Mouse (Mus musculus) erythroid progenitor cell, adult 5-6 weeks (primary cell): ENCODE data around the gene Srsf1. TPM values are rescaled to one million over a fixed set of nuclear protein-coding genes. Genes with fewer than 3 reads are reported as not detected.

Source experiments
- ATAC-seq: replicated peaks from 2 replicates; pipeline ENCODE4 v1.8.0; 2016; ENCODE audit warnings: moderate number of reproducible peaks, mild to moderate bottlenecking, moderate TSS enrichment, inconsistent platforms; ENCODE audit not compliant: poor library complexity, low FRiP score, severe bottlenecking
- total RNA-seq, 2 experiments: library from RNA; stranded (forward) in 1 of 2; stranded (reverse) in 1 of 2; fragments of 150-400 nt in 1 of 2; fragments of 186-747, 209-891 nt in 1 of 2; gene quantifications; 2 replicates each; pipeline versions ENCODE4 v1.2.3 to v1.2.4; 2015 to 2017; ENCODE audit warnings: low replicate concordance in 2 of 2

The Srsf1 gene
- total RNA-seq (2015; ENCODE audit: low replicate concordance) (312 and 323 TPM in 2 replicates), total RNA-seq (2017; ENCODE audit: low replicate concordance) (485 and 568 TPM in 2 replicates)

- peak; percentile 86 for ATAC-seq
Measured at GRCm38 (mm10) chr11:88046944-88047794, at the start of gene Srsf1. Gene Srsf1 (plus strand): TSS chr11:88047373.

GRCm38 (mm10) chr11:87999751-88000150 lies 47.4 kb upstream of the Srsf1 start:
- ATAC-seq, result no peak

- no peak for ATAC-seq
Measured at GRCm38 (mm10) chr11:88002738-88003137, 44.4 kb upstream of the Srsf1 start.

GRCm38 (mm10) chr11:88004123-88004522 lies 43.0 kb upstream of the Srsf1 start:
- 0 out of 2 replicates have a peak, but pooled peaks have one; percentile 30 for ATAC-seq

- no peak for ATAC-seq
Measured at GRCm38 (mm10) chr11:88008641-88009040, 38.5 kb upstream of the Srsf1 start.

GRCm38 (mm10) chr11:88009542-88010190 lies 37.5 kb upstream of the Srsf1 start:
- no peak for ATAC-seq

- ATAC-seq, result no peak
Measured at GRCm38 (mm10) chr11:88011208-88011913, 35.8 kb upstream of the Srsf1 start.

- no peak for ATAC-seq
Measured at GRCm38 (mm10) chr11:88011914-88012419, 35.2 kb upstream of the Srsf1 start.

- no peak for ATAC-seq
Measured at GRCm38 (mm10) chr11:88012621-88013244, 34.4 kb upstream of the Srsf1 start.

- no peak for ATAC-seq
Measured at GRCm38 (mm10) chr11:88013632-88014031, 33.5 kb upstream of the Srsf1 start.

GRCm38 (mm10) chr11:88015161-88015560 lies 32.0 kb upstream of the Srsf1 start:
- ATAC-seq, result no peak

GRCm38 (mm10) chr11:88015795-88016194 lies 31.4 kb upstream of the Srsf1 start:
- ATAC-seq, result no peak

- ATAC-seq, result no peak
Measured at GRCm38 (mm10) chr11:88023933-88024332, 23.2 kb upstream of the Srsf1 start.

- ATAC-seq, result no peak
Measured at GRCm38 (mm10) chr11:88027391-88028035, 19.7 kb upstream of the Srsf1 start.

GRCm38 (mm10) chr11:88028193-88028684 lies 18.9 kb upstream of the Srsf1 start:
- ATAC-seq, result no peak

- no peak for ATAC-seq
Measured at GRCm38 (mm10) chr11:88030219-88030618, 17.0 kb upstream of the Srsf1 start.

GRCm38 (mm10) chr11:88030836-88031235 lies 16.3 kb upstream of the Srsf1 start:
- ATAC-seq, result no peak

GRCm38 (mm10) chr11:88031753-88032152 lies 15.4 kb upstream of the Srsf1 start:
- no peak for ATAC-seq

- ATAC-seq, result no peak
Measured at GRCm38 (mm10) chr11:88035970-88036369, 11.2 kb upstream of the Srsf1 start.
